Mouse (Mus musculus): ENCODE data around the gene Sdhb.

Gene Sdhb

GRCm38 (mm10) chr4:140977886-140978692 is 17.1 kb downstream of the Sdhb start:
- DNase-seq (ENCODE audit: low read depth, low spot score) = no peak

GRCm38 (mm10) chr4:140981605-140982004 is 20.6 kb downstream of the Sdhb start:
- peak; percentile 80 for DNase-seq (ENCODE audit: low read depth, low spot score)

- DNase-seq (ENCODE audit: low read depth, low spot score) = no peak
Observed at GRCm38 (mm10) chr4:140982808-140983207, 21.8 kb downstream of the Sdhb start.

- peak; percentile 76 for DNase-seq (ENCODE audit: low read depth, low spot score)
Observed at GRCm38 (mm10) chr4:140983442-140983841, 22.4 kb downstream of the Sdhb start.

GRCm38 (mm10) chr4:140984544-140984943 is 23.5 kb downstream of the Sdhb start:
- DNase-seq (ENCODE audit: low read depth, low spot score) = no peak

- DNase-seq (ENCODE audit: low read depth, low spot score) = no peak
Observed at GRCm38 (mm10) chr4:140986024-140986710, 25.2 kb downstream of the Sdhb start.

GRCm38 (mm10) chr4:140986711-140987395 is 25.9 kb downstream of the Sdhb start, which contains the start of gene Atp13a2:
TSS of gene Atp13a2 (plus strand) at chr4:140986873.
- peak; percentile 92 for DNase-seq (ENCODE audit: low read depth, low spot score)

GRCm38 (mm10) chr4:140987476-140987875 is 26.5 kb downstream of the Sdhb start:
- no peak for DNase-seq (ENCODE audit: low read depth, low spot score)

GRCm38 (mm10) chr4:140988706-140989290 is 27.8 kb downstream of the Sdhb start:
- no peak for DNase-seq (ENCODE audit: low read depth, low spot score)

- DNase-seq (ENCODE audit: low read depth, low spot score) = no peak
Observed at GRCm38 (mm10) chr4:140989447-140989846, 28.4 kb downstream of the Sdhb start.

- no peak for DNase-seq (ENCODE audit: low read depth, low spot score)
Observed at GRCm38 (mm10) chr4:140992215-140992614, 31.2 kb downstream of the Sdhb start.

GRCm38 (mm10) chr4:140993846-140994245 is 32.8 kb downstream of the Sdhb start:
- DNase-seq (ENCODE audit: low read depth, low spot score) = no peak

- no peak for DNase-seq (ENCODE audit: low read depth, low spot score)
Observed at GRCm38 (mm10) chr4:140995811-140996210, 34.8 kb downstream of the Sdhb start.

- DNase-seq (ENCODE audit: low read depth, low spot score) = no peak
Observed at GRCm38 (mm10) chr4:140996812-140997211, 35.8 kb downstream of the Sdhb start.

GRCm38 (mm10) chr4:141005983-141006382 is 45.0 kb downstream of the Sdhb start:
- peak; percentile 71 for DNase-seq (ENCODE audit: low read depth, low spot score)

GRCm38 (mm10) chr4:141008028-141008427 is 47.0 kb downstream of the Sdhb start:
- no peak for DNase-seq (ENCODE audit: low read depth, low spot score)

GRCm38 (mm10) chr4:141010118-141010517 is 49.1 kb downstream of the Sdhb start, which contains the start of gene Mfap2:
TSS of gene Mfap2 (plus strand) at chr4:141010418.
- no peak for DNase-seq (ENCODE audit: low read depth, low spot score)

GRCm38 (mm10) chr4:141010526-141010925 is 49.5 kb downstream of the Sdhb start:
- DNase-seq (ENCODE audit: low read depth, low spot score) = no peak

GRCm38 (mm10) chr4:141010941-141011429 is 50.0 kb downstream of the Sdhb start:
- no peak for DNase-seq (ENCODE audit: low read depth, low spot score)

- no peak for DNase-seq (ENCODE audit: low read depth, low spot score)
Observed at GRCm38 (mm10) chr4:141011556-141012328, 50.7 kb downstream of the Sdhb start.

GRCm38 (mm10) chr4:141012558-141012957 is 51.6 kb downstream of the Sdhb start:
- DNase-seq (ENCODE audit: low read depth, low spot score) = peak; percentile 38

All from ZHBTc4 (cell line).